Mouse (Mus musculus): Measurements from ENCODE around the gene Eva1c. TPM values are rescaled to one million over a fixed set of nuclear protein-coding genes. Genes with fewer than 3 reads are reported as not detected.
"Not testable (repeated sequence)": the region's sequence is repeated elsewhere in the genome, so short reads cannot be mapped to it uniquely, and the experiment has no call there.

Eva1c gene
- total RNA-seq, 4 experiments from 2014 or later: 3.3 to 4.4 (median 3.8) TPM

- DNase-seq (ENCODE audit: low spot score in 2 of 2): not testable (repeated sequence)
Measured at GRCm38 (mm10) chr16:90823986-90824385, 2.5 kb upstream of the Eva1c start.

- DNase-seq (ENCODE audit: low spot score in 2 of 2): no peak
Measured at GRCm38 (mm10) chr16:90826041-90826440, 478 bp upstream of the Eva1c start.

GRCm38 (mm10) chr16:90827498-90827897, 979 bp downstream of the Eva1c start:
- DNase-seq (ENCODE audit: low spot score in 2 of 2): no peak

- no peak for DNase-seq (ENCODE audit: low spot score in 2 of 2)
Measured at GRCm38 (mm10) chr16:90829136-90829535, 2.6 kb downstream of the Eva1c start.

GRCm38 (mm10) chr16:90829894-90830685, 3.6 kb downstream of the Eva1c start:
- DNase-seq (ENCODE audit: low spot score in 2 of 2): peak; percentile 57 to 76

- peak; percentile 37 to 57 for DNase-seq (ENCODE audit: low spot score in 2 of 2)
Measured at GRCm38 (mm10) chr16:90830686-90831439, 4.3 kb downstream of the Eva1c start.

GRCm38 (mm10) chr16:90831676-90832075, 5.2 kb downstream of the Eva1c start:
- no peak for DNase-seq (ENCODE audit: low spot score in 2 of 2)

- no peak for DNase-seq (ENCODE audit: low spot score in 2 of 2)
Measured at GRCm38 (mm10) chr16:90832495-90832894, 6.0 kb downstream of the Eva1c start.

- no peak for DNase-seq (ENCODE audit: low spot score in 2 of 2)
Measured at GRCm38 (mm10) chr16:90833041-90833791, 6.7 kb downstream of the Eva1c start.

- no peak for DNase-seq (ENCODE audit: low spot score in 2 of 2)
Measured at GRCm38 (mm10) chr16:90837431-90837830, 10.9 kb downstream of the Eva1c start.

- DNase-seq (ENCODE audit: low spot score in 2 of 2): no peak
Measured at GRCm38 (mm10) chr16:90842164-90842563, 15.6 kb downstream of the Eva1c start.

GRCm38 (mm10) chr16:90845038-90845437, 18.5 kb downstream of the Eva1c start:
- no peak for DNase-seq (ENCODE audit: low spot score in 2 of 2)

GRCm38 (mm10) chr16:90845591-90845990, 19.1 kb downstream of the Eva1c start:
- DNase-seq (ENCODE audit: low spot score in 2 of 2): no peak

- no peak for DNase-seq (ENCODE audit: low spot score in 2 of 2)
Measured at GRCm38 (mm10) chr16:90848697-90849096, 22.2 kb downstream of the Eva1c start.

- no peak for DNase-seq (ENCODE audit: low spot score in 2 of 2)
Measured at GRCm38 (mm10) chr16:90849262-90849661, 22.7 kb downstream of the Eva1c start.

- DNase-seq (ENCODE audit: low spot score in 2 of 2): no peak
Measured at GRCm38 (mm10) chr16:90850881-90851280, 24.4 kb downstream of the Eva1c start.

GRCm38 (mm10) chr16:90851621-90852334, 25.3 kb downstream of the Eva1c start:
- no peak for DNase-seq (ENCODE audit: low spot score in 2 of 2)

GRCm38 (mm10) chr16:90856552-90857200, 30.2 kb downstream of the Eva1c start:
- no peak for DNase-seq (ENCODE audit: low spot score in 2 of 2)

- no peak for DNase-seq (ENCODE audit: low spot score in 2 of 2)
Measured at GRCm38 (mm10) chr16:90858206-90858605, 31.7 kb downstream of the Eva1c start.

- DNase-seq (ENCODE audit: low spot score in 2 of 2): no peak
Measured at GRCm38 (mm10) chr16:90863036-90863435, 36.5 kb downstream of the Eva1c start.
